Mouse (Mus musculus): ENCODE measurements around the gene Aoc2. TPM values are rescaled to one million over a fixed set of nuclear protein-coding genes. Genes with fewer than 3 reads are reported as not detected.

Gene Aoc2
- total RNA-seq (2015) (0.98 and 2.1 TPM in 2 replicates), total RNA-seq (2017) (0.95 and 1.4 TPM in 2 replicates)

DNA sequence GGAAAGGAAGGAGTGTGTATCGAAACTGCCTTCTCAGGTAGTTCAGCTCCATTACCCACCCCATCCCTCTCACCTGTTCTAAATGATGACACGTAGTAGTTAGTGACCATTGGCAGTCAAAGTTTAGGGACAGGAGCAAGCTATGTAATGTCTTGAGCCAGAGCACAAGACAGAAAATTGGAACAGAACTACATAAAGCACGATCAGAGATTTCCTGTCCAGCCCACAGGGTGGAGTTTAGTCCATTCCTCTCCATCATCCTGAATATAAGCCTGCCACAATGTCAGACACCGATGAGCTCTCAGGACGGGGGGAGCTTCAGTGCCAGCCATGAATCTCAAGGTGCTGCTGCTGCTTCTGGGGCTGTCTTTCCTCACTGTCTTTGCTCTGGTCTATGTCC, at the start of gene Aoc2:
Gene Aoc2 (plus strand): TSS at position 301 of the 400 bp plus-strand sequence.
- ATAC-seq (ENCODE audit: poor library complexity, severe bottlenecking), result no peak

DNA sequence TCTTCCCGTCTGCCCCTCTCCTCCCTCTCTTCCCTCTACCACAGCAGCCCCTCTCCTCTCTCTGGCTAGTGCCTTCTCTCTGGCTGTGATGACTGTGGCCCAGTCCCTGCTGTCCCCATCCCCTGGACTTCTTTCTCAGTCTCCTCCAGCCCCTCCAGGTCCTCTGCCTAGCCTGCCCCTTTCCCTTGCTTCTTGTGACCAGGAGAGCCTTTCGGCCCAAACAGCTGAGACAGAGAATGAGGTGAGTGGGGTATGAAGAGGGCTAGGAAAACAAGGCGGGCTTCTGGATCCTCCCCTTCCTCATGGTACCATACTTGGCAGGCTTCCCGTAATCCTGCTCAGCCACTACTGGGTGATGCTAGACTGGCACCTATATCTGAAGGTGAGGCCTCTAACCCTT, 49.6 kb upstream of the Aoc2 start:
- ATAC-seq (ENCODE audit: poor library complexity, severe bottlenecking), result no peak

DNA sequence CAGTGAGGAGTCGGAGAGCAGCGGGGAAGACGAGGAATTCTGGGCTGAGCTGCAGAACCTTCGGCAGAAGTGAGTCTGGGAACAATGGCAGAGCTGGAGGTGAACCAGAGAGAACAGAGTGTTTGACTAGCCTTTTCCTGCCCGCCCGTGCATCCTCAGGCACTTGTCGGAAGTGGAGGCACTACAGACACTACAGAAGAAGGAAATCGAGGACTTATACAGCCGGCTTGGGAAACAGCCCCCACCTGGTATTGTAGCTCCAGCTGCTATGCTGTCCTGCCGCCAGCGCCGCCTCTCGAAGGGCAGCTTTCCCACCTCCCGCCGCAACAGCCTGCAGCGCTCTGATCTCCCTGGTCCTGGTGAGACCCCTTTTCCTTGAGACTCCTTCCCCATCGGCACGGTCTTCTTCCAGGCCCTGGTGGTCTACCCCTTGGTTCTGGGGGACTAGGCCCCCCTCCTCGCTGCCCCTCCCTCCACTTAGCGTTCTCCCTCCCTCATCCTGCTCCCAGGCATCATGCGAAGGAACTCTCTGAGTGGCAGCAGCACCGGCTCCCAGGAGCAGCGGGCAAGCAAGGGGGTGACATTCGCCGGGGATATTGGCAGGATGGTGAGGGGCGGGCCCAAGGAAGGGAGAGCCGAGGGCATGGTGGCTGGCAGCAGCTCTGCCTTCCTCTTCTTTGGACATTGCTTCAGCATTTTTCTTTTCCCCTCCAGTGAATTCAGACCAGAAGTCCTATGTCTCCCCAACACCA, 48.4 kb upstream of the Aoc2 start:
- no peak for ATAC-seq (ENCODE audit: poor library complexity, severe bottlenecking)

DNA sequence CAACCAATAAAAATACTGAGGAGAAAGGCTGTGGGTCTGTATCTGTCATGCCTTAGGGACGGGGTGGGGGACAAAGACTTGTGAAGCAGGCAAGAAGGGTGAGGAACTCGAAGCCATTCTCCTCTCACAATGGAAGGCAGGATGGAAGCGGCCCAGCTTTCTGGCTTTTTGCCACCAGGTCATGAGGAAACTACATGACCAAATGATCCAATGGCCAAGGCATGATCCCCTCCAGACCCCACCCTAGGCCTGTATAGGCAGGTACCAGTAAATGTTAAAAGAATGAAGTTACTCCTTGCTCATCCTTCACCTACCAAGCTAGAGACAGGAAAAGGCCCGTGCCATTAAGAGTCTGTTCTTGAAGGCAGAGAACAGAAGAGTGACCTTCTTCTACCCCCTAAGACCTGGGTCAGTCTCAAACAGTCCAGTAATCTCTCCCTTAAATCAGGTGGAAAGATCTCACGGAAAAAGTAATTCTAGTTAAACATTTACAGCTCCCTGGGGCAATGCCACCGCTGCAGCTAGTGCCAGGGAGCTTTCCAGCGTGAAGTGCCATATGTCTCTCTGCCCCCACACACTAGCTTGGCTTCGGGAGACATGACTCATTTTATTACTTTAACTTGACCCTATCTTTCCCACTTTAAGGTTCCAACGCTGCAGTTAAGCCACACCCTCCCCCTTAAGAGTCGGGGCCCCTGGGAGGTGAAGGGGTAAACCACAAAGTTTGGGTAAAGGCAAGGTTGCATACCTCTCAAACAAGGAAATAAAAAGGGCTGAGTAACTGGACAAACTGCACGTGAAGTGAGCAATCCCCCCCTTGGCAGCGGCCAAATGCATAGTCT, 47.3 kb upstream of the Aoc2 start:
- no peak for ATAC-seq (ENCODE audit: poor library complexity, severe bottlenecking)

DNA sequence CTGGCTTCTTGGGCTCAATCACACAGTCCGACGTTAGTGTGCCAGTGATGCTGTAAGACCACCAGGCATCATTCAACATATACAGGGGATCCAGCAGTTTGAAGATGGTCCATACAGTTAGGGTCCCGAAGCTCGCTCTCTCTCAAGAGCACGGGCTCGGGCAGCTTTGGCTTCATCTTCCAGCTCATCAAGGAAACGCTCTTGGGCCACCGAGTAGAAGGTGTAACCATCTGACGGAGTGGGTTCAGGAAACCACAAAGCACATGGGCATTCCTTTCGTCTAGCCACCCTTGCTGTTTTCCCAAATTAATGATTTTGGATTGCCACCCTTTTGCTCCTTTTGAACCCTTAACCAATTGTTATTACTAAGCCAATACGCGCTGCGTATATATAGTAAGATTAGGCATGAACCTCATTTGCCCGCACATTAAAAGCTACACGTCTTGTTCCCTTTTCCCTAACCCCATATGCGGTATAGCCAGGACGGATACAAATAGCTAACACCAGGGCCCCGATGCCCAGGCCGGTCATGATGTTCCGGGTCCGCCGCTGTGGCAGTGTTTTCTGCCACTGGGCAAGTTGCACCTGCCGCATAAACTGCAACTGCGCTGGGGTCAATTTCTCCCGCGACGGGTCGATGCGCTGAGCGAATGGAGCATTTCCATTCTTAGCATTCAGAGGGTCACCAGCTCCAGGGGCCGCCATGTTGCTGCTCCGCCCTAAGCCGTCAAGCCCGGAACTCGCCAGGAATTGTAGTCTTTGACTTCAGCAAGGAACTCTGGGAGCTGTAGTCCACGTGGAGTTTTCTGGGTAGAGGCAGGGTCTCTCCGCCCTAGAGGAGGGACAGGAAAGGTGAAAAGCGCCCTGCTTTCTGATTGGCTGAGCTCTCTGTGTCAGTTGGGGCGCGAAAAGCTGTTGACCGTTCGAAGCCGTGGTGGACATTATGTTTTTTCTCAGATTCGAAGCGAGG, 46.4 kb upstream of the Aoc2 start, which contains the start of the genes Cntd1 and Coa3:
Gene Cntd1 (plus strand): TSS at position 790 of the 970 bp plus-strand sequence.
Gene Coa3 (minus strand): TSS at position 892 of the 970 bp plus-strand sequence.
- peak; percentile 97 for ATAC-seq (ENCODE audit: poor library complexity, severe bottlenecking)

DNA sequence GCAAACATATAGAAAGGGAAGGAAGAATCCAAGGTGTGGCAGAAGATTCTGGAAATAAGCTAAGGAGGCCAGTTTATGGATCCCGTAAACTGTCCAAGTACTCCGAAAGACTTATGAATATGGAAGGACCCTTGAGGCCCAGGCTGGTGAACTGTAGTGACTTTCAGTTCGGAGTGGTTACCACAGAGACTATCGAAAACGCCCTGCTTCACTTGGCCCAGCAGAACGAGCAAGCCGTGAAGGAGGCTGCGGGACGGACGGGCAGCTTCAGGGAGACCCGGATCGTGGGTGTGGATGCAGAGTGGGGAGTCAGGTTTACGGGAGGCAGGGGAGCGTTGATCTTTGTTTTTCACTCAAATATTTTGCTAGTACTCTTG, 45.7 kb upstream of the Aoc2 start:
- ATAC-seq (ENCODE audit: poor library complexity, severe bottlenecking), result no peak

DNA sequence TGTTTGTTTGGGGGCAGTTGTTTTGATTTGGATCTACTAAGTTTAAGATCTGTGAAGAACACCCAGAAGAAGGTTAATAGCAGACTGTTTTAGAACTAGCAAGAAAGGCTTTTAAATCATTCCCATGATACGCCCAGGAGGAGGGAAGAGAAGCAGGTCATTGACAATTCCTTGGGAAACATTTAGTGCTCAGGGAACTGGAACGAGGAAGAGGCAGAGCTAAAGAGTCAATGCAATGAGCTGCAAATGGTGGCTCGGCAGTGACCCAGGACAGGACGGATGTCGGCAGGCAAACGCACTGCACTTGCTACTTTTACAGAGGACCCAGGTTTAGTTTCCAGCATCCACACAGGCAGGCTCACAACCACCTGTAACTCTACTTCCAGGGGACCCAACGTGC, 44.0 kb upstream of the Aoc2 start:
- no peak for ATAC-seq (ENCODE audit: poor library complexity, severe bottlenecking)

DNA sequence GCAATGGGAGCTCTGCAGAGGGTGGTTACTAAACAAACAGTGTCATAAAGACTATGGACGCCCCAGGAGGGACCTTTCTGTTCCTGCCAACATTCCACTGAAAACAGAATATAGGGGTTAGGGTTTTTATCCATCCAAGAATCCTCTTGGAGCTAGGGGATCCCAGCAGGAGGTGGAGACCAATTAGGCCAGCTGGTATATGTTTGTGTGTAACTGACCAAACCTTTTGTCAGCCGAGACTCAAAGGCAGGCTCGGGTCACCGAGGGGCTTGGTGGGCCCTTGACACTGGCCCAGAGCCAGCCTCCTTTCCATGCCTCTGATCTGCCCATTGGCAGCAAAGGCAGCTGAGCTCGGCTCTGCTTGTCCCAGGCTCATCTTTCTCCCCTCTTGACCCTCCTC, 42.0 kb upstream of the Aoc2 start:
- ATAC-seq (ENCODE audit: poor library complexity, severe bottlenecking), result no peak

DNA sequence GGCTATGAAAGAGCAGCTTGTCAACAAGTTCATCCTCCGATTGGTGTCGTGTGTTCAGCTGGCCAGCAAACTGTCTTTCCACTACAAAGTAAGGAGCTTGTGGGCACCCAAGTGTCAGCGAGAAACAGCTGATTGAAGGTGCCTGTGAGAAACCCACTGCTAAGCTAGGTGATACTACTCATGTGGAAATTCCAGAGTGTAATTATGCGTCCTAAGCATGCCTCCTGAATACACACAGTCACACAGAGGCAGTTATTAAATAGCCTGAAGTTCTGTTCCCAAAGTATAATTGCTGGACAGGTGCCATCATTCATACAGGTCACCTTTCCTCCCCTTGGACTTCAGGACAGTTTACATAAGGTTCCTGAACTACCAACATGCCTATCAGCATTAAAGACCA, 41.1 kb upstream of the Aoc2 start:
- no peak for ATAC-seq (ENCODE audit: poor library complexity, severe bottlenecking)

DNA sequence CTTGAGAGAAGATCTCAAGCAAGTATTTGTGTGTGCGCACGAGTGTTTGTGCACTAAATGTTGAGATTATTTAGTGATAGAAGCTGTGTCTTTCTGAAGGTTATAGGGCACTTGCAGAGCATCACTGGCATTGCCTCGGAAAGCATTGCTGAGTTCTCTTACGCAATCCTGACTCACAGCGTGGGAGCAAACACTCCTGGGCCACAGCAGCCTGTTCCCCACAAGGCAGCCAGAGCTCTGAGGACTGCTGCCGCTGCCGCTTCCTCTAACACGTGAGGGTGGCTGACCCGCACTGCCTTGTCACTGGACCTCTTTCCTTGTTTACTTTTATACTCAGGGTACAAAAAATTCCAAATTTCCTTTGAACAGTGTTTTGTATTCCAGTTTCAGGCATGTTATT, 37.6 kb upstream of the Aoc2 start:
- ATAC-seq (ENCODE audit: poor library complexity, severe bottlenecking), result peak; percentile 73

DNA sequence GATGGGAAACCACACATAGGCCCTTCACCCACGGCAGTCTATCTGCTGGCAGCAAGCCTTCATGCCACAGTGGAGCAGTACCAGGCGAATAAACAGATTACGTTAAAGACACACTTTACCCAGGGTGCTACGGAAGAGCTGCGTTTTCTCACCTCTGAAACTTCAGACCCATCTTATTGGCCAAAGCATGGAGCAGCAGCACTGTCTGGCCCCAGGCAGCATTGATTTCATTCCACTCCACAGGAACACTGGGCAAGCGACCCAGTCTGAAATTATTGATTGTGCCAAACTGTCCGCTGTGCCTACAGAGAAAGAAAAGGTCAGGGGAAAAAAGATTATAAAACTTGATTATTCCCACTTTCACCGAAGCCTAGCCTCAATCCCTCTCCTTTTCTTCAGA, 33.6 kb upstream of the Aoc2 start:
- no peak for ATAC-seq (ENCODE audit: poor library complexity, severe bottlenecking)

DNA sequence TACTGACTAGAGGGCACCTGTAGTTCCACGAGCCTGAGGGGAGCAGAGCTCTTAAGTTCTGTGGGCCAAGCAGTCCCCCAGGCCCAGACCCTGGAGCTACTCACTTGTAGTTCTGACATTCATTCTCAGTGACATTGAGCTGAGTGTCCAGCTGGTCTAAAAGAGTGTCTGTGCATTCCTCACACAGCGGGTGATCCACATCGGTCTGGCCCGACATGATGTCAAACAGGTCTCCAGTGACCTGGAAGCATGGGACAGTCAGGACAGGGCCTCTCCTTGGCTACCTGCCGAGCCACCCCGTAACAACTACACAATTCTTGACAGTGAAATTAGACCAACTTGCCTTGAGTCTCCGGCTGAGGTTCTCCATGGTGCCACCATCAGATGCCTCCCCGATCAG, 29.7 kb upstream of the Aoc2 start:
- ATAC-seq (ENCODE audit: poor library complexity, severe bottlenecking), result no peak

DNA sequence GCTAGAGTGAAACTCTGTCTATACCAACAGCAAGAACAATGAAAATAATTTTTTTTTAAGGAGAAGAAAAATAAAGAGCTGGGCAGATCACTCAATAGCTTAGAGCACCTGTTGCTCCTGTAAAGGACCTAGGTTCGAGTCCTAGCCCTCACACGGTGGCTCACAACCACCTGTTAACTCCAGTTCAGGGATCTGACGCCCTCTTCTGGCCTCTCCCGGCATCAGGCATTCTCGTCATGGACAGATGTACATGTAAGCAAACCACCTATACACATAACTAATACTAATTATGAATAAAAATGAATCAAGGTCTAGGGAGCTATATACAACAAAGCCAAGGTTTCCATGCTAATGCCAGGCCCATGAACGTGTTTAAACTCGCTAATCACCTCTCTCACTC, 24.0 kb upstream of the Aoc2 start:
- no peak for ATAC-seq (ENCODE audit: poor library complexity, severe bottlenecking)

DNA sequence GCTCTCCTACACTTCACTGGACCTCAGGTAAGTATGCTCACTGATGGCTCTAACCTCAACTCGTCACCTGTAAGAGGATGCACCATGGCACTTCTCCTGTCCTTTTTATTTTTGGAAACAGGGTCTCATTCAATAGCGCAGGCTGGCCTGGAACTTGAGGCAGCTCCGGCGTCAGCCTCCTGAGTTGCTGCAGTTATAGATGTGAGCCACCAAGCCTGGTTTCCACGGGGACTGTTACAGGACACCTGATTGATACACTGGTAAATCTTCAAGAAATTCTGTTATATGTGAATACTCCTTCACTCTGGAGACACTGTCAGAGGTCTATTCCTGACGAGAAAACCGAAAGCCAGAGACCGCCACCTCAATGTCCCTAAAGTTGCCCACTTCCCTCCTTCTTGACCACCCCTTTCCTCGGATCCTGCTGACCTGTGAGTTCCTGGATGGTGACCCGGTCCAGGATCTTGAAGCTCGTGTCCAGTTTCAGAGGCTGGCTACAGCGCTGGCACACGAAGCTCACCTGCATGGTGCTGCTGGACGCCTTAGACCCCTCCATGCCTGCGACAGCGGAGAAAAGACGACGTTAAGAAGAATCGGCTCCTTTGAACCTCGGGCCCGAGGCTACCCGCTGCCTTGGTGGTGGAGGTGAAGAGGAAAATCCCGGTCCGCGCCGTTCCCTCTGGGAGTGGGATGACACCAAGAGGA, 23.4 kb upstream of the Aoc2 start:
- ATAC-seq (ENCODE audit: poor library complexity, severe bottlenecking), result peak; percentile 19

DNA sequence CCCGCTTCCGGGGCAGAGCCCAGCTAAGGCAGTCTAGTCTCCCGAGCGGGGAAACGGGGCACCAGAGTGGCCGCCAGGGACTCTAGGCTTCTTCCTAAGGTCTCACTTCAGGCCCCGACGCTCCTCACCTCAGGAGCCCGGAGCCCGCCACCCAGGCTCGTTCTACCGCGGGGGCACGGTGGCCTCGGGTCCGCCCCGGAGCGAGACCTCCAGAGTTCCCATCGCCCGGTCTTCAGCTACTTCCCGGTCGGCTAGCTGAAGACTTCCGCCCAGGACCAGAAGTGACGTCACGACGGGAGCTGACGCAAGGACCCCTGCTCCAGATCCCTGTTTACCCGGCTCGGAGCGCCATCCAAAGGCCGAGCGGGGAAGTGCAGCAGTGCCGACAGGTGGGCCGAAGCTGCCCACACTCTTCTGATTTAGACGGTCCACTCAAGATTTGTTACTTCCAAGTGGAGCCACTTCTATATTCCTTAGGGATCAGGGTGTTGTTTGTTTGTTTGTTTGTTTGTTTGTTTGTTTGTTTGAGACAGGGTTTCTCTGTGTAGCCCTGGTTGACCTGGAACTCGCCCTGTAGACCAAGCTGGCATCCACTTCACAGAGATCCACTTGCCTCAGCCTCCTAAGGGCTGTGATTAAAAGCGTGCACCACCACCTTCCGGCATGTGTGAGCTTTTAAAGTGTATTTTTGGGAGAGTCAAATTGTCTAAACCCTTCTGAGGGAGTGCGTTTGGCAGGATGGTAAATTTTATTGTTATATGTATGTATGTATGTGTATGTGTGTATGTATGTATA, 22.7 kb upstream of the Aoc2 start, which contains the start of gene Becn1:
Gene Becn1 (minus strand): TSS at position 283 of the 795 bp plus-strand sequence.
- peak; percentile 98 for ATAC-seq (ENCODE audit: poor library complexity, severe bottlenecking)

DNA sequence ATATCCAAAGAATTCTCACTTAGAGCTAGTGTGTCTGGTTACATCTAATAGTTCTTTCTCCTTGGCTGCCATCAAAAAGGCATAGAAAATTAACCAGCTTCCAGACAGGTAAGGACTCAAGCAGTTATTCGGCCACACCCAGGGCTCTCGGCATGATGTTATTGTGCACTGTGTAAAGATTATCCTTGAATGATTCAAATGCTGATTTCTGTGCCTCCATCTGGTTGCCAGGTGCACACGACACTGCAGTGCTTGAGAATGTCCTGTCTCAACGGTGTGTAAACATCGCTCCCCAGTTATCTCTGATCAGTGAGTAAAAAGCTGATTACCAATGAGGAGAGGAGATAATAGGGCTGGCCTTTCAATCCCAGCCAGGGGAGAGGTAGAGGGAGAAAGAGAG, 17.1 kb upstream of the Aoc2 start:
- ATAC-seq (ENCODE audit: poor library complexity, severe bottlenecking), result no peak

DNA sequence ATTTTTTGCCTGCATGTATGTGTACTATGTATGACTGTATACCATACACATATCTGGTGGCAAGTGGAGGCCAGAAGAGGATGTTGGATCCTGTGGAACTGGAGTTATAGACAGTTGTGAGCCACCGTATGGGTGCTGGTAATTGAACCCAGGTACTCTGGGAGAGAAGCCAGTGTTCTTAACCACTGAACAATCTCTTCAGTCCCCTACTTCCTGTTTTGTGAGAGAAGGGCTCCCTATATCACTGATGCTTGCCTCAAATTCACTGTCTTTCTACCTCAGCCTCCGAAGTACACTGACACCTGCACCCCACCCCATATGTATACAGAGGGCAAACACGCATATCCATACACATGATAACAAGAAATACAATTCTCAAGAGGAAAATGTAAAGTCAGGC, 13.8 kb upstream of the Aoc2 start:
- ATAC-seq (ENCODE audit: poor library complexity, severe bottlenecking), result no peak

DNA sequence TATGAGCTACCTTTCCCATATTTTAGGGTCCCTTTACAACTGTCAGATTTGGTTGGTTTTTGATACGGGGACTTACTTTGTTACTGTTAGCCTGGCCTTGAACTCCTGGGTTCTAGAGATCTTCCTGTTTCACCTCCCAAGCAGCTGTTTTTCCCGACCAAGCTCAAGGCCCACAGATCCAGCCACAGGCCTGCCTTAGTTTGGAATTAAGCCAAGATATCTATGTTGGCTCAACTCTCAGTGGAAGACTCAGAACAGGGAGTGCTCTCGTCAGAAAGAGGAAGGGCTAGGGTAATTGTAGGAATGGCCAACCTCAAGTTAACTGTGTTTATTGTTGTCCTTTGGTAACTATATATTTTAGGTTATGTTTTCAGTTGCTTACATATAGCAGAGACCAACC, 12.7 kb upstream of the Aoc2 start:
- no peak for ATAC-seq (ENCODE audit: poor library complexity, severe bottlenecking)

DNA sequence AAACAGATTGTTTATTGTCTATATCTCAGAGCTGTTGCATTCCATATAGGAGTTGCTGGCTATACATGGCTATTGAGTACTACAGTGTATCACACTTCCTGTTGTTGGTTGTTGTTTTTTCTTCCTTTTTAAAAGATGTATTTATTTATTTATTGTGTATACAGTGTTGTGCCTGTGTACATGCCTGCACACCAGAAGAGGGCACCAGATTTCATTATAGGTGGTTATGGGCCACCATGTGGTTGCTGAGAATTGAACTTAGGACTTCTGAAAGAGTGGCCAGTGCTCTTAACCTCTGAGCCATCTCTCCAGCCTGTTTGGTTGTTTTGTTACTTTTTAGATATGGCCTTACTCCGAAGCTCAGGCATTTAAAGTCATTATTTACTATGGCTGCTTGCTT, 10.3 kb upstream of the Aoc2 start:
- ATAC-seq (ENCODE audit: poor library complexity, severe bottlenecking), result no peak

All from megakaryocyte, adult 5-6 weeks (primary cell).